Mouse (Mus musculus) left cerebral cortex, postnatal 36 days (tissue): ENCODE data around the gene Msantd1. TPM values are rescaled to one million over a fixed set of nuclear protein-coding genes. Genes with fewer than 3 reads are reported as not detected.
A peak's percentile ranks its signal among the peaks of the same experiment; 100 is the strongest.
"Not testable (repeated sequence)": the region's sequence is repeated elsewhere in the genome, so short reads cannot be mapped to it uniquely, and the experiment has no call there.

Experiments
- DNase-seq, 2 experiments: peaks; one replicate each; pipeline ENCODE4 v3.0.0; 2021 to 2022; ENCODE audit warnings: low spot score in 2 of 2, mixed read lengths in 1 of 2
- intact Hi-C: fragments of 180-260 bp; cut with DNase I; formaldehyde crosslinking; loops from one replicate; pipeline ENCODE4 v1.15.1; 2025
- total RNA-seq, 2 experiments: library from RNA; stranded (reverse); gene quantifications; 2 replicates each; pipeline ENCODE4 v1.2.3; 2021

Gene Msantd1
- total RNA-seq: 1 to 10 TPM; 5.4 to 8.2 TPM

DNA sequence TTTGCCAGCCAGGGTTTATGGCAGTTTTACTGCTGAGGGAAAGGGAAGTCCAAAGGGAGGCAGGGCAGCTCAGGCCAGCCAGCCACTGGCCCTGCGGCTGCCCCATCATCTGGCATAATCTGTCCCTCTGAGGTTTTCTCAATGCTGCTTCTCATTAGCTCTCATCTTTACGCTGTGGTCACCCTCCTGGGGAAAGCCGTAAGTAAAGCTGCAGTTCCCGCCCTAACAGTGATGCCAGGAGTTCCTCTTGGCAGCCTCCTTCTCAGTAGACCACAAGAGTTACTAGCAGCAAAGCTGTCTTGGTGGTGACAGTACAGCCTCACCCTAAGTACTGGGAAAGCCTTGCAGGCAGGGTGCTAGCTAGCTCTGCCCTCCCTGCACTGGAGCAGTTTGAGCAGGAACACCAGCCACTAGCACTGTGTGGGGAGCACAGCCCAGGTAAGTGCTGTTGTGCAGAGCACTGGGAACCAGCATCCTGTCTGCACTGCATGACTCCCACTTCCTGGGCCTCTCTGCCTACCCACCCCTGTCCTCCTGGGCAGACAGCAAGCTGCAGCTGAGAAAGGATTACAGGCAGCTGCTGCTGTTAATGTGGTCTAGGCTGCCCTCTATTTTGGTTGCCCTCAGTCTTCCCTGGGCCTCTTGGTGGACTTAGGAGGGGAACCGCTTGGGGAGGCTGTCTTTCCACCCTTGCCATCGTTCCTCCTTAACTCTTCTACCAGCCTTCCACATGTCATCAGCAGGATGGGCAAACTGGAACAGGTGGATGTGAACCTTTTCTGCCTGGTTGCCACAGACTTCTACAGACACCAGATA, at the start of gene Msantd1:
Msantd1 (plus strand) TSS at position 103 of the 816 bp plus-strand sequence.
- intact Hi-C loops: no loop called here
- DNase-seq: no peak

DNA sequence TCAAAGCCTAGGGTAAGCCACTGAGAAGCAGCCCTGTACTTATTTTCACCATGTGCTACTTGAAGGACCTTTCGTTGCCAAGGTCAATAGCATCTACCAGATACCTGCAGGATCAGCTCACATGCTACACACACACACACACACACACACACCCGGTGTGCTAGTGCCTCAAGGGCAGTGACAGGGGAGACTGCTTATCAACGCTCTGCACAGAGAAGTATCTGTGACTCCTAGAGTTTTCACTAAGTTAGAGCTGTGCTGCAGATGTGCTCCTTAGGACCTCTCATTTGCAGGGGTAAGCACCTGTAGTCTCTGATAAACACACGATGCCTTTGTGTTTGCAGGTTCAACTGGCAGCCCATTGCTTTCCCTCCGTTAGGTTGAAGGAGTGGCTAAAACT, 42.4 kb upstream of the Msantd1 start:
- intact Hi-C loops: no loop called here
- no peak for DNase-seq

DNA sequence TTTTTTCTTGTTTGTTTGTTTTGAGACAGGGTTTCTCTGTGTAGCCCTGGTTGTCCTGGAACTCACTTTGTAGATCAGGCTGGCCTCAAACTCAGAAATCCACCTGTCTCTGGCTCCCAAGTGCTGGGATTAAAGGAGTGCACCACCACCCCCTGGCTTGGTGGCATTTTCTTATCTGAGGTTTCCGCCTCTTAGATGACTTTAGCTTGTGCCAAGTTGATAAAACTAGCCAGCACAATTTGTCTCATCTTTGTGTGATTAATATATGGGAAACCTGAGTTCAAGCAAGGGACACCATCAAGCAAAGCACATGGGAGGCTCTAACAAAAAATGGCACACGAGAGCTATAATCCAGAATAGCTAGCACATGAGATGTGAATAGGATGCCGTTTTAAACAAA, 27.5 kb upstream of the Msantd1 start:
- DNase-seq, intact Hi-C loops: not testable (repeated sequence)

DNA sequence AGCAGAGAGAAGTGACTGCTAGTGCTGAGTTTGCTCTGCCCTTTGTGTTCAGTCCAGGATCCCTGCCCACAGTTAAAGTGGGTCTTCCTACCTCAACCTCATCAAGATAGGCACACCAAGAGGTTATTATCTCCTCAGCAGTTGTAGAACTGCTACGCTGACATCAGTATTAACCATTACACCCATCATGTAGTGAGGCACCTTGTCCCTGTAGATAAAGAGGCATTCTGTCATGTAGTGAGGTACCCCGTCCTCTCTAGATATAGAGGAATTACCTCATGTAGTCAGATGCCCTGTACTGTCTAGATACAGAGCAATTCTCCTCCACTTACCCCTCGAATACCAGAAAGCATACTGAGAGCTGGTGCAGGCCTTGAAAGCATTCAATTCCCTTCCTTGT, 26.8 kb upstream of the Msantd1 start:
- intact Hi-C loops: no loop called here

DNA sequence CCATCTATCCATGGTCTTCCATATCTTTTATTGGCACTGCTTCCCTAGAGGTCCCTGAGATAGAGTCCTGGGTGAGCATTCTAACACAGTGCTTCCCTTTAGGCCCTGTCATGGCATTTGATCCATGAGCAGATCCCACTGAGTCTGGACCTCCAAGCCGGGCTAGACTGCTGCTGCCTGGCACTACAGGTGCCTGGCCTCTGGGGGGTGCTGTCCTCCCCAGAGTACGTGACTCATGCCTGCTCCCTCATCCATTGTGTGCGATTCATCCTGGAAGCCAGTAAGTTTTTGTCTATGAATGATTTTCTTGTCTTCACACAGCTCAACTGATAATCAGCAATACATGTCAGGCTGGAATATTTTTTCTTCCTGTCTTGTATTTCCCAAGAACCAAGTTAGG, 22.6 kb upstream of the Msantd1 start:
- intact Hi-C loops: no loop called here
- no peak for DNase-seq

More for the DNA sequence above, 26.8 kb upstream of the Msantd1 start:
- no peak for DNase-seq

DNA sequence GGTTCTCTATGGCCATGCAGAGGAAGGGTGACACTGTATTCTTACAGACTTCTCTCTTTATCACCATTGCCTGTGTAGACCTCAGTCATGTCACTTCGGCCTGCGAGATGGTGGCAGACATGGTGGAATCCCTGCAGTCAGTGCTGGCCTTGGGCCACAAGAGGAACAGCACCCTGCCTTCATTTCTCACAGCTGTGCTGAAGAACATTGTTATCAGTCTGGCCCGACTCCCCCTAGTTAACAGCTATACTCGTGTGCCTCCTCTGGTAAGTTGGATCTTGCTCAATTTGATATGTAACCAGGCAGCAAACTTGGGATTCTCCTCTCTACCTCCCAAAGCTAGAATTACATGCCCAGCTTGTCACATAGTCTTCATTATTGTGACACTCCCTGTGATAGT, 18.6 kb upstream of the Msantd1 start:
- intact Hi-C loops: no loop called here
- no peak for DNase-seq

DNA sequence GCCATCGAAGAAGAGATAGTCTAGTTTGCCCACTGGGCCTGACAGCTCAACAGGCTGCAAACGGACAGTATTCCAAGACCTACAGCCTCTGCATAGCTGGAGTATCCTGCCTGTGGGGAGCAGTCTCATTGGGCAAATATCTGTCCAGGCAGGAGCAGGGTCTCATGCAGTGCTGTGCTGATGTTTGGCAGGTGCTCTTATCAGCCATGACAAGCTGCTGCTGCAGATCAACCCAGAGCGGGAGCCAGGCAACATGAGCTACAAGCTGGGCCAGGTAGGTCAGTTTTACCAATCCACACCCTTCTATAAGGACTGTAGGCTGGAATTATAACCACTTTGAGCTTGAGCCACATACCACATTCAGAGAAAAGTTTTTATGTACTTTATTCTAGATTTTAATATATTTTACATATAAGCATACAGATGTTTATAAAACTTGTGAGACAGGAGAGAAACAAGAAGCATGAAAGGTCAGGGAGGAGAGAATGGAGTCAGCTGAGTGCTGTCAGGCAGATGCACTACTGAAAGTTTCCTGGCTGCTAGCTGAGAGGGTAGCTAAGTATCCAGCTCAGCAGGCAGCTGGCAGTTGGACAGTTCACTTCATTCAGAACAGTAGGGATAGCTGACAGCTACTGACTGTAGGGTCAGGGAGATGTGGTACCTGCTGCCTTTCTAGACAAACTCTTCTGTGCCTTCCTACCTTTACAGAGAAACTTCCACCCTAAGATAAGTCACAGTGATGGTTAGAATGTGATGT, 10.9 kb upstream of the Msantd1 start:
- no peak for DNase-seq
- intact Hi-C loops: no loop called here

DNA sequence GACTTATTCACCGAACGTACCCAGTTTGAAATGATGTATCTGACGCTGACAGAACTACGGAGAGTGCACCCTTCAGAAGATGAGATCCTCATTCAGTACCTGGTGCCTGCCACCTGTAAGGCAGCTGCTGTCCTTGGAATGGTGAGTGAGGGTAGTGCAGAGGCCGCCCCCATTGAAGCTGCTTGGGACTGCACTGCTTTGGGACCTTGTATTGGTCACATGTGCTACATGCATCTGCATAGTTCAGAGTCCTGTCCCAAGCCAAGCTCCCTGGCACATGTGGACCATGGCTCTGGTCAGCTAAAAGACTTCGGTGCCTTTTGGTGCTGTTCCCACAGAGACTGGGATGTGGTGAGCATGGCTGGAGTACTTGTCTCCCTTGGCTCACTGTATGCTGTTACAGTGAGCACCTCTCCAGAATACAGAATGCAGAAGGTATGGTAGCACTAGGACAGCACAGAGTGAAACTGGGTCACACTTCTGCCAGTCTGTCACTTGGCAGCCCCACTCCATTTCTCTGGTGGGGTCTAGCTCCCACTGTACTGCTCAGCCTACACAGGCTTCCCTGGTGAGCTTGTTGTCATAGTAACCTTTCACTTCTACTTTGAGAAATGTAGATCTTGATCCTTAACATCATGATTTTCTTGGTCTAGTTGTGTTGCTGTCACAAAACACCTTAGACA, 7.9 kb upstream of the Msantd1 start:
- DNase-seq: no peak
- intact Hi-C loops: no loop called here

DNA sequence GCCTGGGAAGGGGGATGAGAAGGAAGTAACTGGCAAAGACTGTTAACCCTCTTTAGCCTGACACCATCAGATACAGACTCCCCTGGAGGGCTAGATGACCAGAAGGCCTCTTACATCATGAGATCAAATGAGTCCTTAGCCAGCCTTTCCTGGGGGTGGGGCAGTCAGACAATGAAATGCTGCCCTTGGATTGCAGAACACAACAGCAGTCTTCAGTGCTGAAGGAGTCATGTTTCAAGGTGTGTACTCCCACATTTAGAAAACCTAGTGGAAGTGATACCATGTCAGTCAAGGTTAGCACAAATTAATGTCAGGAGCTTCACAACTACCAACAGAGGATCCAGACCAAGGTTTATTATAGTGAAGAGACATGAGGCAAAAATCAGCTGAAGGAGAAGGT, 5.4 kb upstream of the Msantd1 start:
- intact Hi-C loops: no loop called here
- no peak for DNase-seq

DNA sequence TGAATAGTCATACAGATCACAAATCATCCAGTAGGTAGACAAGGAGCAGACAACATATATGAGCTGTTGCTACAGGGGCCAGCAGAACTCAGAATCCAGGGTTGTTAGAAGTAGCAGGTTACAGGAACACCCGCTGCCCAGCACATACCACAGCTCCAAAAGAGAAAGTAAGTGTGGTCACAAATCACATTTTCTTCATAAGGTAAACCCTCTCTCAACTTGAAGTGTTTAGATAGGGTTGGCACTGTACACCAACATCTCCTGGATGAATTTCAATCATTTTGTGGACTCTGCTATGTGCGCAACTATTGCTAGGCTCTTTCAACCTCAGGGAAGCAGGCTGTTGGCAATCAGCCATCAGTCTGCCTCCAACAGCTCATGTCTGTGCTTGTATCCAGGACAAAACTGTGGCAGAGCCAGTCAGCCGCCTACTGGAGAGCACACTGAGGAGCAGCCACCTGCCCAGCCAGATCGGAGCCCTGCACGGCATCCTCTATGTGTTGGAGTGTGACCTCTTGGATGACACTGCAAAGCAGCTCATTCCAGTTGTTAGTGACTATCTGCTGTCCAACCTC, 4.9 kb upstream of the Msantd1 start:
- intact Hi-C loops: no loop called here
- no peak for DNase-seq

DNA sequence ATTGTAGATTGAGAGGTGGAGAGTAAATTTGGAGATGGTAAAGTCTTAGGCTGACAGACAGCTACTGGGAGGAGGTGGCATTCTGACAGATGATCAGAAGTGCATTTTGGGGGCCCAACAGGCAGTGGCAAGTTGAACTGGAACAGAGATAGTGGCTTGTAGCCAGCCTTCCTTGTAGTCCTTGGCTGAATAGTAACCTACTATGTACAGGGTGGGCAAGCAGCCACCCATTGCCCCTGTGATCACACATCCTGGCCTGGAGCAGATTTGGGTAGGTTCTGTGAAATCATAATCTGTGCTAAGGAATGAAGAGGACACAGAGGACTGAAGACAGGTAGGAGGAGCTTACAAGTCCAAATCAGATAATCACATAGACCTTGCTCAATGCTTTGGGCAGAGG, 3.4 kb upstream of the Msantd1 start:
- no peak for DNase-seq
- intact Hi-C loops: no loop called here

DNA sequence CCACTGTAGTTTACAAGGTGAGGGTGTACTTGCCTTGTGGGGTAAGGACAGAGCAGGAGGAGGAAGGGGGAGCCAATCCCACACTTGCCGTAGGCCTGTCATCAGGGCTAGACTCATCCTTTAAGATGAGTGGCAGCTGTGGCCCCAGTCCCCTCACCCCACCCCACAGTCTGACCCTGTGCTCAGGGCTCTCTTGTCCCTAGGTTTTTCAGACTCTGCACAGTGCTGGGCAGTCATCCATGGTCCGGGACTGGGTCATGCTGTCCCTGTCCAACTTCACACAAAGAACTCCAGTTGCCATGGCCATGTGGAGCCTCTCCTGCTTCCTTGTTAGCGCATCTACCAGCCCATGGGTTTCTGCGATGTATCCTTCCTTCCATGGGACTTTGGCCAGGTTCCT, 582 bp upstream of the Msantd1 start:
- intact Hi-C loops: no loop called here
- DNase-seq: no peak

DNA sequence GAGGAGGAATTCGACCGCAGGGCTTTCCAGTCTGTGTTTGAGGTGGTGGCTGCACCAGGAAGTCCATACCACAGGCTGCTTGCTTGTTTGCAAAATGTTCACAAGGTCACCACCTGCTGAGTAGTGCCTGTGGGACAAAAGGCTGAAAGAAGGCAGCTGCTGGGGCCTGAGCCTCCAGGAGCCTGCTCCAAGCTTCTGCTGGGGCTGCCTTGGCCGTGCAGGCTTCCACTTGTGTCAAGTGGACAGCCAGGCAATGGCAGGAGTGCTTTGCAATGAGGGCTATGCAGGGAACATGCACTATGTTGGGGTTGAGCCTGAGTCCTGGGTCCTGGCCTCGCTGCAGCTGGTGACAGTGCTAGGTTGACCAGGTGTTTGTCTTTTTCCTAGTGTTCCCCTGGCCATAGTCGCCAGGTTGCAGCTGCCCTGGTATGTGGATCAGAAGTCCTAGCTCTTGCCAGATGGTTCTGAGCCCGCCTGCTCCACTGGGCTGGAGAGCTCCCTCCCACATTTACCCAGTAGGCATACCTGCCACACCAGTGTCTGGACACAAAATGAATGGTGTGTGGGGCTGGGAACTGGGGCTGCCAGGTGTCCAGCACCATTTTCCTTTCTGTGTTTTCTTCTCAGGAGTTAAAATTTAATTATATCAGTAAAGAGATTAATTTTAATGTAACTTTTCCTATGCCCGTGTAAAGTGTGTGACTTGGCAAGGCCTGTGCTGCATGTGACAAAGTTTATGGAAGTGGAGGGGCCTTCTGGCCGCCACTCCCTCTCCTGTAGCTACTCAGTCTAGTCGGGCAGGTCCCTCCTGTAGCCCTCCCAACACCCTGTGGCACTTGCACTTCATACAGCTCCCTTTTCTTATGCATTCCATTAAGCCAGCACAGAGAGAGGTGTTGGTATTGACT, 1.2 kb downstream of the Msantd1 start:
- intact Hi-C loops: no loop called here
- no peak for DNase-seq

DNA sequence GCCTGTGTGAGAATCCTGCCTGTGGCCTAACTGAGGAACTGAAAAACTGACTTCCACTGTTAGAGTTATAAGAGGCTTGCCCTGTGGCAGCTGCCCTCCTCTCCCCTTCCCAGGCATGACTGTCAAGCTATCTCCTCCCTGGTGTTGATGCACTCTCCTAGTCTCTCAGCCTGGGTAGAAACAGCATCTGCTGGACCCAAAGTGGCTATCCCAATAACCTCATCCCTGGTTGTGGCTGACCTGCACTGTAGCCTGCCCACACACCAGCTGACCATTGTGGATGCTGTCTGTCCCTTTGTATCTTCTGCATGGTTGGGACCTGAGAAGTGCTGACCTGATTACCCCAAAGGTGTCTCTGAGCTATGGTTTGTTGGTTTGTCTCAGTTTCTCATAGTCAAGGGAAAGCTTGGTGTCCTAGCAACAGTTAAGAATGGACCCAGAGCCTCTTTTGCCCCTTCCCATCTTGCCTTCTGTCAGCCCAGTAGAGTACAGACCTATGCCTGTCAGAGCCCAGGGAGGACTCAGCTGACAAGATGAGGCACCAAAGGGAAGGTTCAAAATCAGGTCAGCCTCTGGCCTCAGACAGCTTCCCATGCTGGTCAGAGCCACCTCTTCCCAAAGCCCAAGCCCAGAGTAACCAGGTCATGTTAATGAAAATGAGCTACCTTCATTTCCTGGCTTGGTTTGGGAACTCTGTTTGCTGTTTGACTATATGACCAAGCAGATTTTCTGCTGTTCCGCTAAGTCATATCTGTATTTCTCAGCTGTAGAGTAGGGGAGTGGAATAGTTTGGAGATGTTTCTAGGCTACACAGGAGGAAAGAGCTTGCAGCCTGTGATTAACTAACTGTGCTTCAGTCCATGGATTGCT, 2.1 kb downstream of the Msantd1 start:
- no peak for DNase-seq
- intact Hi-C loops: no loop called here

DNA sequence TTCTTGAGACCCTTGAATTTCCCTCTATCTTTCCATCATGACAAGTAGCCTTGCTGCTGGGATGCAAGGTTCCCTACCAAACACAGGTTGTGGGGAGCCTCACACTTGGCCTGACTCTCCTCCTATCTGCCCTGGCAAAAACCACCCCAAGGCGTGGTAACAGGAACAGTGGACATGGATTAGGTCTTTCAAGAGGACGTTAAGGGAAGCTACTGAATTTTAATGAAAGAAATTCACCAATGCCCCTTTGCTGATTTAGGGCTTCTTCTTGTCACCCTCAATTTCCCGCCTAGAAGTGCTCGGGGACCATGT, 2.6 kb downstream of the Msantd1 start:
- intact Hi-C loops: no loop called here
- DNase-seq: no peak

DNA sequence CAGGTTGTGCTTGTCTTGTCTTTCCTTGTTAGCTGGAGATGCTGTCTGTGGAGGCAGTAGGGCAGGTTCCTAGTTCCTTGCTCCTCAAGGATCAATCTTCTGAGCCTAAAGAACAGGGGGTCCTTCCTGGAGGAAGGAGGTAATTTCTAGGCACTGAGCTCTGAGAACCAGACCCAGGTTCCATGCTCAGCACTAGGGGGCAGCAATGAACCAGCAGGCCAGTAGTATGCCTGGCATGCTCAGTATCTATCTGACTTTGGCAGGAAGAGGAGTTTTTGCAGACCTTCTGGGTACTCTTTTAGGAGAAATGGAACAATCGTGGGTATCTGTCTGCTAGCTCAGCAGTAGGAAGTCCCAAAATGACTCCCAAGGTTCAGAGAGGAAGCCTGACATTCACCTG, 8.0 kb downstream of the Msantd1 start:
- peak; percentile 68 to 75 for DNase-seq
- intact Hi-C loops: loop anchor here (1.0 to 5.0 kb wide), 2 partner anchors 112 to 128 kb away; no protein-coding TSS in a partner anchor

DNA sequence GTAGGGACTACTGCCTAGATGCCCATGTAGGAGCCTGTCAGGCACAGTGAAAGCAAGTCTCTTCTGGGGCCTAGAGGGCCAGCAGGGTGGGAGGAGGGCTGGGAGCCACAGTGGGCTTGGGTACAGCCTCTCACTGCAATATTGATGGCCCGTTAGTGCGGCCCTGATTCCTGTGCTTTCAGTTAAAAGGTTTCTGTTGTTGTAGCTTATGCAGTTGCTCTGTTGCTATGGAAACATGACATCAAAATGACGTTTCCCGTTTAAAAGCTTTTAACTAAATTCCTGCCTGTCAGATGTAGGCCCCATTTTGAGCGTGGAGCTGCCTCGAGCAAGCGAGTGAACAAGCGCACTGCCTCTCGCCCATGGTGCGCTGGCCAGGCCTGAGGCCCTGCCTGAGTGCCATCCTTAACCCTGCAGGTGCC, 9.4 kb downstream of the Msantd1 start:
- intact Hi-C loops: loop anchor here (5.0 kb wide), 1 partner anchor 110 kb away; no protein-coding TSS in a partner anchor
- no peak for DNase-seq

DNA sequence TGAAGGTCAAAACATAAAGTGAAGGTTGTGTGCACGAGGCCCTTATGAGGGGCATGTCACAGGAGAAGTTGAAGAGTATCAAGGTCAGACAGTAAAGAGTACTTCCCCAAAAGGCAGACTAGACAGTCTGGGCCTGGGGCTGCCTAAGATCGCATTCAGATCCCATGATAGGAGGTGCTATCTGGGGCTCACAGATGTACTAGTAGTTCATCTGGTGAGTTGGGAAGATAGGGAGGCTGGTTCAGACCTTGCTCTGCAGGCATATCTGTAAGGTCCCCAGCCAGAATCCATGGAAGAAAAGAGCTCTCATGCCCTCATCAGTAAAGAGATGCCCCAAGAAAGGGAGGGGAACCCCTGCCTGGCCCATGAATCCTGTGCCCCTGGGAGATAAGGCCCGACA, 11.0 kb downstream of the Msantd1 start:
- intact Hi-C loops: loop anchor here (5.0 kb wide), 1 partner anchor 109 kb away; no protein-coding TSS in a partner anchor

More for the DNA sequence above, 11.0 kb downstream of the Msantd1 start:
- no peak for DNase-seq
